Mouse (Mus musculus) embryonic facial prominence, embryonic 12.5 days (tissue): ENCODE measurements around the gene Unc5c. TPM values are rescaled to one million over a fixed set of nuclear protein-coding genes. Genes with fewer than 3 reads are reported as not detected.

ENCODE experiments used
- ATAC-seq: fragments of 200-750 bp; cut with Nextera tagmentation; 2 replicates; pipeline ENCODE4 v1.8.0; 2017; ENCODE audit not compliant: insufficient number of reproducible peaks, insufficient read depth, low FRiP score, low TSS enrichment
- H3K27ac ChIP-seq: fragments of 300-500 bp; sonication (generic); 2 replicates; pipeline ENCODE4 v1.5.1; 2016; ENCODE audit warnings: mild to moderate bottlenecking
- H3K27me3 ChIP-seq: fragments of 300-500 bp; sonication (generic); 2 replicates; pipeline ENCODE4 v1.6.1; 2016; ENCODE audit warnings: mild to moderate bottlenecking, moderate library complexity
- H3K36me3 ChIP-seq: fragments of 300-500 bp; sonication (generic); 2 replicates; pipeline ENCODE4 v1.6.1; 2016; ENCODE audit warnings: mild to moderate bottlenecking
- H3K4me1 ChIP-seq: fragments of 300-500 bp; sonication (generic); 2 replicates; pipeline ENCODE4 v1.6.1; 2016
- H3K4me2 ChIP-seq: fragments of 300-500 bp; sonication (generic); replicated peaks from 2 replicates; pipeline ENCODE4 v1.6.1; 2016; ENCODE audit warnings: mild to moderate bottlenecking, moderate library complexity
- H3K4me3 ChIP-seq: fragments of 300-500 bp; sonication (generic); 2 replicates; pipeline ENCODE4 v1.5.1; 2016; ENCODE audit warnings: mild to moderate bottlenecking
- H3K9ac ChIP-seq: fragments of 300-500 bp; sonication (generic); 2 replicates; pipeline ENCODE4 v1.6.1; 2016; ENCODE audit warnings: mild to moderate bottlenecking, moderate library complexity
- H3K9me3 ChIP-seq: fragments of 300-500 bp; sonication (generic); 2 replicates; pipeline ENCODE4 v1.6.1; 2016; ENCODE audit warnings: mild to moderate bottlenecking, moderate library complexity
- WGBS: fragments of 180-500 bp; shearing (Covaris S2); methylation state at CpG from one replicate; pipeline ENCODE4 v1.1.7; 2016; 5-methylcytosine and 5-hydroxymethylcytosine counted together
- polyA plus RNA-seq: library from polyadenylated mRNA; unstranded; fragments of >200 nt; fragmentation: Nextera tagmentation; extraction: Ambion mirVana; gene quantifications from 2 replicates; pipeline ENCODE4 v1.2.1, GENCODE M21; 2016

Gene Unc5c
- polyA plus RNA-seq, 1 experiment from 2014 or later: 16.4 TPM

DNA sequence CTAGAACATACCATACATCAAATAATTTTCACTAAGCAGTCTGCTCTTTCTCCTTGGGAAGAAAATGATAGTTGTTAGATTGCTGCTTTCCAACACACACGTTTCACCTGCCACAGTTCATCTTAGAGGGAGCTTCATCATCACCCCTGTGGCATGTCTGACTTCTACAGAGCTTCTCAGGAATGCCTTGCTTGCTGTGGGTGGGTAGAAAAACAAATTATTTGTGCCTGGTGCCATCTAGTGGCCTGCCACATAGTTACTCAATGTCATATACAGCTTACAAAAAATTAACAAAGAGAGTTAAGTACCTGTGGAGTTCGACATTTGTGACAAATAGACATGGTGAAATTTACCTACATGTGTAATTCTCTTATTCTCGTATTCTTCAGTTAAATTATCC, 366.1 kb downstream of the Unc5c start:
- H3K27me3 ChIP-seq: no peaks in the 10 kb centered on the region
- H3K4me2 ChIP-seq: no peak overlapping the region
- no peaks in the 10 kb centered on the region for H3K9me3 ChIP-seq
- H3K9ac ChIP-seq: no peak overlapping the region
- no peak overlapping the region for H3K27ac ChIP-seq
- H3K4me3 ChIP-seq: no peak overlapping the region
- no peak for ATAC-seq
- 16% methylated on average over 3 of the region's 3 CpGs for WGBS
- H3K36me3 ChIP-seq: peaks cover 3% of the 10 kb centered on the region; the same call in 1 of the 2 replicates
- no peaks in the 10 kb centered on the region for H3K4me1 ChIP-seq

DNA sequence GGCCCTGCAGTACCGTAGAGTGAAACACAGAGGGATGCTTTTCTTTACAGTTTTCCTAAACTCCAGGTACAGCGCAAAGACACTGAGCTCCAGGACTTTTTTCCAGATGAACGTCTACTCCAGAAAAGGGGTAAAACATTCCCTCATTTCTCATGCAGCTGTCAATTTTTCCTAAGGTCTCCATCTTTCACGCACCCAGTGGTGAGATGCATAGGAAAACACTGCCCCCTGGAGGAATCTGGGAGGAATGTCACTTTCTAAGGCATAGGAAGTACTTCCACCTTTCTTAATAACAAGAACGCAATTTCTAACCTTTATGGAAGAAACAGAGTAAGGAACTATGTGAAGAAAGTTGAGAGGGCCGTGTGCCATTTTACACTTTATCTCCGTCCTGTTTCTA, 373.8 kb downstream of the Unc5c start:
- Histone ChIP-seq H3K27ac (no peak overlapping the region), H3K4me1 (no peaks in the 10 kb centered on the region), H3K4me3 (no peak overlapping the region), H3K9me3 (no peaks in the 10 kb centered on the region), H3K36me3 (0 out of 2 replicates have a peak, but pooled peaks cover 3% of the 10 kb centered on the region), H3K9ac (no peak overlapping the region), H3K4me2 (no peak overlapping the region), H3K27me3 (no peaks in the 10 kb centered on the region)
- ATAC-seq: no peak
- 51% methylated on average over 7 of the region's 7 CpGs for WGBS

DNA sequence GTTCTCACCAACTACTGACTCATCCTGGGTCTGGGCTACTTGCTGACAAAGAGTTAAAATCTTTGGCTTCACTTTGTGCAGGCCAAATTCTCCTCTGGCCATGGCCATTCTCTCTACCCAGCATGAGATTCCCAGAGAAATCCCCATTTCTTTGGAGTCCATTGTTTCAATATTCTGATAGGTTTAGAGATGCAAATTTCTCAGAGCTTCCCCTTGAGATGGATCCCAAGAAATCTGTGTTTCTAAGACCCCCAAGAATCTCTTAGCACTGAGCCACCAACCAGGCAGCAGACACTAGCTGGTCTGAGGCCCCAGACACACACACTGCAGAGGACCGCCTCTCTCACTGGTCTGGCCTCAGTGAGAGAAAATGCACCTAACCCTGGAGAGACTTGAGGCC, 384.2 kb downstream of the Unc5c start:
- no peaks in the 10 kb centered on the region for H3K9me3 ChIP-seq
- WGBS: 53% methylated on average over 1 of the region's 1 CpGs
- ATAC-seq: no peak
- no peak overlapping the region for H3K27ac ChIP-seq
- H3K9ac ChIP-seq: no peak overlapping the region
- H3K27me3 ChIP-seq: no peaks in the 10 kb centered on the region
- no peaks in the 10 kb centered on the region for H3K4me1 ChIP-seq
- no peak overlapping the region for H3K4me3 ChIP-seq
- no peak overlapping the region for H3K4me2 ChIP-seq
- H3K36me3 ChIP-seq: no peaks in the 10 kb centered on the region

DNA sequence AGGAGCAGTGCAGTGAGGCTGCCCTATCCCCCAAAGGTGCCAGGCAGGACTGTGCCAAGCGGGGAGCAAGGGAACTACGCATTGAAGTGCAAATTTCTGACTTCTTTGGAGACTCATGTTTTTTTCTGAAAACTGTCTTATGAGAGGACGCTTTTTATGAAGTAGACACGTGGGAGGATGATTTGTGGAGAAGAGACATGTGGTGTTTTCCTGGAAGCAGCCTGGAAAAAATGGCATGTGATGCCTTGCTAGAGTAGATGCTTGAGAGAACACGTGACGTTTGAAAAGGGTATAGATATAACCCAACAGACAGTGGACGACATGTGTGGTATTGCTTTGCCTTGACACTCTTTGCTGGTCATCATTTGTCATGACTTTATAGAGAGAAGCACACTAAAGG, 385.1 kb downstream of the Unc5c start:
- no peak overlapping the region for H3K27ac ChIP-seq
- H3K4me3 ChIP-seq: no peak overlapping the region
- H3K36me3 ChIP-seq: no peaks in the 10 kb centered on the region; the same call in 1 of the 2 replicates
- no peaks in the 10 kb centered on the region for H3K27me3 ChIP-seq
- H3K9me3 ChIP-seq: no peaks in the 10 kb centered on the region
- 82% methylated on average over 7 of the region's 7 CpGs for WGBS
- no peak overlapping the region for H3K9ac ChIP-seq
- no peak for ATAC-seq
- no peaks in the 10 kb centered on the region for H3K4me1 ChIP-seq
- H3K4me2 ChIP-seq: no peak overlapping the region

DNA sequence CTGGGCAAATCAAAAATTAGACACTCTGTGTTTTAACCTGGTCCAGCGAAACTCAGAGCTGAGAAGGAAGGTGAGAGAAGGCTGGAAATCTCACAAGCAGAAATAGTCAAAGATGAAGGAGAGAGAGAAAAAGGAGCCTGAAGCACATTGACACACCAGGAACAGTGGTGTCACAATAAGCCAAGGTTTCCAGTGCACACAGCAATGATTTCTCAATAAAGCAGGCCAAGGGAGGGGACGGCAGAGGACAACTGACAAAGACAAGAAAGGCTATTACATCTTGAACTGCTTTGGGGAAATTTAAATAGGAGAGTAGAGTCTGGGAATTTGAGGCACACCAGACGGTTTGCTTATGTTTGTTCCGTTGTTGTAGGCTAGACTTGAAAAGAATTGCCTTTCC, 389.3 kb downstream of the Unc5c start:
- Histone ChIP-seq H3K27me3 (no peaks in the 10 kb centered on the region), H3K9ac (no peak overlapping the region), H3K4me3 (no peak overlapping the region), H3K36me3 (peaks cover 3% of the 10 kb centered on the region; the same call in 1 of the 2 replicates), H3K9me3 (no peaks in the 10 kb centered on the region), H3K4me2 (no peak overlapping the region), H3K4me1 (no peaks in the 10 kb centered on the region), H3K27ac (no peak overlapping the region)
- no peak for ATAC-seq
- WGBS: 81% methylated on average over 4 of the region's 4 CpGs

DNA sequence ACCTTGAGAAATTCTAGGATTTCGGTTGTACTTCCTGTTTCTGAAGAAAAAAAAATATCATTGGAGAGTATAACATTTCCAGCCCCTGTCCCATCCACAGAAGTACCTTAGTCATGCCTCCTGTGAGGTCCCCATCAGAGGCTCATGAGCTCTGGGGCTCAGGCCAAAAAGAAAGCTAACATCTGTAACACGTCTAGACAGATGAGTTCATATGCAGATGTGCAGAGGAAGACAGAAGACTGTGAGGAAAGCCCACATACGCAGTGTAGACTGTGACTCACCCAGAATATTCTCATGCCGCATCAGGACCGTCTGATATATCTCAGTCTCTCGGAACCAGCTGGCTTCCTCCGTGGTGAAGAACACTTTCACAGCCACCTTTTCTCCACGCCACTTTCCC, 392.1 kb downstream of the Unc5c start:
- Histone ChIP-seq H3K36me3 (peaks cover 3% of the 10 kb centered on the region; the same call in 1 of the 2 replicates), H3K9ac (no peak overlapping the region), H3K4me3 (no peak overlapping the region), H3K4me1 (no peaks in the 10 kb centered on the region), H3K4me2 (no peak overlapping the region), H3K9me3 (no peaks in the 10 kb centered on the region), H3K27ac (no peak overlapping the region), H3K27me3 (no peaks in the 10 kb centered on the region)
- ATAC-seq: no peak
- 83% methylated on average over 8 of the region's 8 CpGs for WGBS

DNA sequence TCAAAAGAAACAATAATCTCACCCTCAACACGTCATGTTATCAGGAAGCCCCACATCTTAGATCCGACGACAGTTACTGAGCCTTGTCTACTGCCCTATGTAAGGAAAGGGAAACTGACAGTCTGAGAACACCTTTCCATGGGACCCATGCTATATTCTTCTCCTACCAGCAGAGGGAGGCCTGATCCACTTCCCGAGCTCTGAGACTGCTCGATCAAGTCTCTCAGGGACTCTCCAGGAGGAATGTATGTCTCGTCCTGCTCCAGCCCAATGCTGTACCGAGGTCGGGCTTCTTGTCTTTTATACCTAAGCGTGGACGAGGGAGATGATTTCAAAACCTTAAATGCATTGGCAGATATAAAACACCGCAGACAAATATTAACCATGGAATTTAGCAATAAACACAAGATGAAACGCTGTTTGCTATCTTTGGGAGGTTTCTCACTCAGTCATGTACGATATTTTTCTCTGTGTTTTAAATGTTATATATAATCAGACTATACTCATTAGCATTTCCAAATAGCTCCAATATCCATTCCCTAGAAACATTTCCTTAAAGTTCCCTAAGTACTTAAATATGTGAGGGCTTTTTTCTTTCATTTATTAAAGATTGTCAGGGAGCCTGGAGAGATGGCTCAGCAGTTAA, 397.9 kb downstream of the Unc5c start:
- Histone ChIP-seq H3K9me3 (no peaks in the 10 kb centered on the region), H3K36me3 (no peaks in the 10 kb centered on the region), H3K27ac (no peak overlapping the region), H3K27me3 (no peaks in the 10 kb centered on the region), H3K4me1 (no peaks in the 10 kb centered on the region), H3K4me3 (no peak overlapping the region), H3K4me2 (no peak overlapping the region), H3K9ac (no peak overlapping the region)
- ATAC-seq: 0 out of 2 replicates have a peak, but pooled peaks have one; percentile 79
- WGBS: 25% methylated on average over 13 of the region's 13 CpGs

DNA sequence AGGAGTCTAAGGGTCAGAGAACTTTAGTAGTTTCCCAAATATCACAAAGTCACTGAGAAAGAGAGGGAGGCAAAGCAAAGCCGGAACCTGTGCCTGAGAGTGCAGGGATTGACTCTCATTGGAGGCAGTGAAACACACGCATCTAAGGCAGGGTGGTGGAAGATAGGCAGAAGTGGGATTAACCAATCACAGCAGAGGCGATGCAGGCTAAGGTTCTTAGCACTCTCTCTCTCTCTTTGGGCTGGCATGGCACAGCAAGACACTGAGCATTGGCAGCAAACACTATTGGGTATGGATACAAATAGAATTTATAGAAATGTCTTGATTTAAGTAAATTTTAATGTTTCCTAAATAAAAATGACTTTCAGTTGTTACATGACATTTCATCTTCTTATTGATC, 406.8 kb downstream of the Unc5c start:
- H3K27ac ChIP-seq: no peak overlapping the region
- H3K4me1 ChIP-seq: no peaks in the 10 kb centered on the region
- no peaks in the 10 kb centered on the region for H3K9me3 ChIP-seq
- no peak overlapping the region for H3K9ac ChIP-seq
- ATAC-seq: no peak
- H3K36me3 ChIP-seq: no peaks in the 10 kb centered on the region
- no peaks in the 10 kb centered on the region for H3K27me3 ChIP-seq
- H3K4me2 ChIP-seq: no peak overlapping the region
- H3K4me3 ChIP-seq: no peak overlapping the region
- WGBS: 74% methylated on average over 3 of the region's 3 CpGs

DNA sequence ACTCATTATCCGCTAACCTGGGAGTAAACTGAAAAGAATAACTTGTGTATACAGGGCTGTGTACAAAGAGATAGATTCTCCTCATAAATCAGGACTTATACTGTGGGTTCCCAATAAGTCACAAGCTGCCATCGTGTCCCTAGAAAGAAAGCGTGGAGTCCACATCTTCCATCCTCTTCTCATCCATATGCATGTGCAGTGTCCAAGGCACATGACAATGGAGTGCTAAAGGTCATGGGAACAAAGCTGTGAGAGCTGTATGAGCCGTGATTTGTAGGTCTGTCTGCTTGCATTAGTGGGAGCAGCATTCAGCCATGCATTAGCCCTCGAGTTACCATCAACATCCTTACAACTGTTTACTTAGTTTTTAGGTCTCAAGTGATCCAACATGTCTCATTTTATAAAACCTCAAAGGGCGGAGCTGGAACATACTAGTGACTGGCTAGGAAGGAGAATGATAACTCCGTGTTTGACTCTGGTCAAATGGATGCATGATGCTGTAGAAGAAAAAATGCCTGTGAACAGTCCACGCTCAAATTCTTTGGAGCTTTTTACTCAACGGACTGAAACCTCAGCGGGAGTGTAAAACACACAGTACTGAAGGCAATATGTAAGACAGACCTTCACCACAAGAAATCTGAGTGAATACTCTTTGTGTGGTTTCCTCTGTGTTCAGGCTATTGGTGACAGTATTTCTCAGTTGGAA, 407.5 kb downstream of the Unc5c start:
- H3K4me2 ChIP-seq: no peak overlapping the region
- H3K4me1 ChIP-seq: no peaks in the 10 kb centered on the region
- 82% methylated on average over 10 of the region's 10 CpGs for WGBS
- no peak for ATAC-seq
- no peak overlapping the region for H3K9ac ChIP-seq
- H3K4me3 ChIP-seq: no peak overlapping the region
- no peaks in the 10 kb centered on the region for H3K36me3 ChIP-seq
- no peak overlapping the region for H3K27ac ChIP-seq
- no peaks in the 10 kb centered on the region for H3K9me3 ChIP-seq
- H3K27me3 ChIP-seq: no peaks in the 10 kb centered on the region

DNA sequence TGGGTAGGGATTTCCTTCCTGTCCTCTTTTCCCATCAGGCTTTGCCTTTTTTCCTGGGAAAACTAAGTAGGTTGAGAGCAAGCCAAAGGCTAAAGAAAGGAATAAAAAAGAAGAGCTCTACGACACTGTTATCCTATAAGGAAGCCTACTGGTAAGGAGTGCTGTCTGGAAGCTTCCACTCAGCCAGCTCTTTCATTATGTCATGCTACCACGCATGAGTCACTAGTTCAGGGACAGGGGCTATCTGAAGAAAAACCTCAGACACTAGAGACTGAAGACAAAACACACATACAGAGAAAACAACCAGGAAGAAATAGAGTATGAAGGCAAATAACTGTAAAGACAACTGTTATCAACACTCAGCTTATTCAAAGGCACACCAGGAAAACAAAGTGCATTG, 417.5 kb downstream of the Unc5c start:
- no peaks in the 10 kb centered on the region for H3K4me1 ChIP-seq
- H3K4me3 ChIP-seq: no peak overlapping the region
- no peaks in the 10 kb centered on the region for H3K9me3 ChIP-seq
- H3K27ac ChIP-seq: no peak overlapping the region
- no peaks in the 10 kb centered on the region for H3K36me3 ChIP-seq
- 69% methylated on average over 2 of the region's 2 CpGs for WGBS
- H3K9ac ChIP-seq: no peak overlapping the region
- no peak overlapping the region for H3K4me2 ChIP-seq
- no peak for ATAC-seq
- no peaks in the 10 kb centered on the region for H3K27me3 ChIP-seq

DNA sequence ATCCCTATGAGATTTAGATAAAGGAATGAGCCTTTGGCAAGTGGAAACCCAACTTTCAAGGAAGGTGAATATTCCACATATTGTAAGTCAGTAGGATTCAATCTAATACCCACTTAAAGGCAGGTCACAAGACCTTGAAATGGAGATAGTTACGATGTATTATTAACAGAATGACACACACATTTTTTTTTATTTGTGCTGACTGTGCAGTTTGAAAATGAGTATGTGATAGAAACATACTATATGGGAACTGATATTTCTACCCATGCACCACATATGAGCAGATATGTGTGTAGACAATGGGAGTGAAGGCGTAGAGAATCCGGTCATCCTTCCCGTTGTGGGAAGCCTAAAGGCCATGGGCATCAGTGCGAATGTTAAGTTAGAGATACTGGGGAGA, 419.2 kb downstream of the Unc5c start:
- no peak for ATAC-seq
- 93% methylated on average over 5 of the region's 5 CpGs for WGBS

More for the DNA sequence above, 419.2 kb downstream of the Unc5c start:
- Histone ChIP-seq H3K27me3 (no peaks in the 10 kb centered on the region), H3K36me3 (no peaks in the 10 kb centered on the region), H3K9ac (no peak overlapping the region), H3K4me3 (no peak overlapping the region), H3K9me3 (no peaks in the 10 kb centered on the region), H3K4me1 (no peaks in the 10 kb centered on the region), H3K27ac (no peak overlapping the region), H3K4me2 (no peak overlapping the region)
